Mouse (Mus musculus): ENCODE data around the gene 1700020L24Rik. TPM values are rescaled to one million over a fixed set of nuclear protein-coding genes. Genes with fewer than 3 reads are reported as not detected.

Gene 1700020L24Rik
- polyA plus RNA-seq, 1 experiment from 2014 or later = not detected

DNA sequence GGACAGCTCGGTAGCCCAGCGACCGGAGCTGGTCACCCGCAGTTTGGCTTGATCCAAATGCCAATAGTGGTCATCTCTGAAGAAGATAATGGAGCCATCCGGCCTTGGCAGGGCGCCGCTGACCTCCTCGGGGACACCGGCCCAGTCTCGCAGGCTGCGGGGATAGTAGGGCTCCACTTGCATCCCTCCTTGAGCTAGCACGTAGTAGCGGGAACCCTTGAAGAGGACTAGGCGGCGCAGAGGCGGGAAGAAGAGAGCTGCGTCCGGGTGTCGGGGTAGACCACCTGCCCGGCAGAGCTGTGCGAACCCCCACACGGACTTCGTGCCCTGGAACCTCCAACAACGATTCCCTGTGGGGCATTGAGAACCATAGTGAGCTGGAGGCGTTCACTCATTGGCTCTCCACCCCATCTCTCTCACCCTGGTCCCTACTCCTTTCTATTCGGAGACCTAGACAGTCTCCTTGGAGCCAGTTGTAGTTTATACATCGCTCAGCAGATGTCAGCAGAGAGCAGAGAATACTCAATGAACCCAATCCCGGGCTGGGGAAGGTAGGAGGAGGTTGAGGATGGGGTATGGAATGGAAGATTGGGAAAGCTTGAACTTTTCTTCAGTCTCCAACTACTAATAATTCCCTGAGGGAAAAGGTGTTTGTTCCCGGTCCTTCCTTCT is 5.3 kb downstream of the 1700020L24Rik start:
- ATAC-seq = peak; percentile 60
- Histone ChIP-seq H3K36me3 (ENCODE audit: poor library complexity, severe bottlenecking) (no peaks in the 10 kb centered on the region), H3K27ac (no peak overlapping the region), H3K4me1 (peaks cover 10% of the 10 kb centered on the region; the same call in 1 of the 2 replicates), H3K27me3 (peaks cover 64% of the 10 kb centered on the region), H3K9ac (peak overlapping the region; percentile 28; the same call in 1 of the 2 replicates), H3K4me3 (peak overlapping the region; percentile 19; the same call in 1 of the 2 replicates), H3K4me2 (peak overlapping the region; percentile 54), H3K9me3 (replicated peaks) (no peaks in the 10 kb centered on the region)
- WGBS = 12% methylated on average over 29 of the region's 29 CpGs

DNA sequence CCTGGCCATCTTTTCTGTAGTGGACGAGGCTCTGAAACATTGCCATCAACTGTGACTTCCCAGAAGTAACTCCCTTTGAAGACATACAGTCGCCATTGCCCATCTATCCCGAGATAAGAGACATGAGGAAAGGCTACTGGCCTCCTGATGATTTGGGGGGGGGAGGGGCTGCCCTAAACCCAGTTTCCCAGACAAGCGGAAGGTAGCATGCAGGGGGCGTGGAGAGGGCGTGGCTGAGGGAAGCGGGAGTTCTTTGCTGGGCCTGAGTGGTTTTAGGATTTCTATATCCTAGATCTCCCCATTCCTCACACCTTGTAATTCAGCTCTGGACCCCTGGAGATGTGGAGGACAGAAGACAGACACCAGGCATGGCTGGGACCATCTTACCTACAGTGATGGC is 6.3 kb downstream of the 1700020L24Rik start:
- Histone ChIP-seq H3K27ac (no peak overlapping the region; the same call in 1 of the 2 replicates), H3K4me1 (peaks cover 19% of the 10 kb centered on the region), H3K4me2 (no peak overlapping the region), H3K9me3 (replicated peaks) (no peaks in the 10 kb centered on the region), H3K9ac (no peak overlapping the region), H3K36me3 (ENCODE audit: poor library complexity, severe bottlenecking) (no peaks in the 10 kb centered on the region), H3K27me3 (peaks cover 64% of the 10 kb centered on the region), H3K4me3 (no peak overlapping the region)
- ATAC-seq = no peak
- WGBS = 16% methylated on average over 7 of the region's 7 CpGs

DNA sequence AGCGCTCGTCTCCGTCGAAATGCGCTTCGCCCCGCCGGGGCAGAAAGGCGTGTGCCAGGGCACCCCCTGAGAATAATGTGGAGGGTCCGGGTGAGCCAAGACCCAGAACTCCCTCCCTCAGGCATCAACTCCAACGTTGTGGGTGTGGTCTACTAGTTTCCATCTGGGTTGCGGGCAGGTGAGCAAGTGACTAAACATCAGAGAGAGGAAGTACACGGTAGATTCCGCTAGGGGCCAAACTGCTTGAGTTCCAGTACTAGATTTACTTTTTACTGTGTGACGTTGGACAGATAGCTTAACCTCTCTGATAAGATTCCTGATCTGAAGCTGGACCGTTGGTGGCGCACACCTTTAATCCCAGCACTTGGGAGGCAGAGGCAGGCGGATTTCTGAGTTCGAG is 7.5 kb downstream of the 1700020L24Rik start:
- 0 out of 2 replicates have a peak overlapping the region, but pooled peaks have one; percentile 9 for H3K4me3 ChIP-seq
- H3K4me2 ChIP-seq = peak overlapping the region; percentile 39
- H3K4me1 ChIP-seq = peaks cover 24% of the 10 kb centered on the region
- peak overlapping the region; percentile 30; the same call in 1 of the 2 replicates for H3K9ac ChIP-seq
- H3K36me3 ChIP-seq (ENCODE audit: poor library complexity, severe bottlenecking) = no peaks in the 10 kb centered on the region
- ATAC-seq = no peak
- no peaks in the 10 kb centered on the region for H3K9me3 ChIP-seq (replicated peaks)
- H3K27me3 ChIP-seq = peaks cover 64% of the 10 kb centered on the region
- H3K27ac ChIP-seq = no peak overlapping the region
- 26% methylated on average over 19 of the region's 19 CpGs for WGBS

DNA sequence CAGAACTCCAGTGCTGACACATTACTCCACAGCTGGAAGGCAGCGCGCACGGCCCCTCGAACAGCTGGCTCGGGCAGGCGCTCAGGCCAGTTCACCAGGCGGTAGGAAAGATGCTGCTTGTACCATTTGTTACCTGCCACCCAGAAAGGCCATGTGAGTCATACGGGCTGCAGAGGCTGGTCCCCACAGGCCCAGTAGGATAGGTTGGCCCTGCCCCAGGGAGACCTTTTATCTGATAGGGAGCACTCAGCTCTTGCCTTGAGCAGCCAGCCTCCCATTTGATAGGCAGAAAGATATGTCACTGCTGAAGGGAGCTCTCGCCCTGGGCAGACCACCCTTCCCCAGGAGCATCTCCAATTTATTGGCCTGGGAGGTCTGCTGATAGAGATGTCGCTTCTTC is 10.1 kb downstream of the 1700020L24Rik start:
- Histone ChIP-seq H3K4me1 (peaks cover 21% of the 10 kb centered on the region), H3K9me3 (replicated peaks) (no peaks in the 10 kb centered on the region), H3K9ac (no peak overlapping the region), H3K27me3 (peaks cover 46% of the 10 kb centered on the region), H3K36me3 (ENCODE audit: poor library complexity, severe bottlenecking) (no peaks in the 10 kb centered on the region), H3K27ac (no peak overlapping the region), H3K4me3 (no peak overlapping the region), H3K4me2 (no peak overlapping the region)
- WGBS = 80% methylated on average over 10 of the region's 10 CpGs
- ATAC-seq = no peak

DNA sequence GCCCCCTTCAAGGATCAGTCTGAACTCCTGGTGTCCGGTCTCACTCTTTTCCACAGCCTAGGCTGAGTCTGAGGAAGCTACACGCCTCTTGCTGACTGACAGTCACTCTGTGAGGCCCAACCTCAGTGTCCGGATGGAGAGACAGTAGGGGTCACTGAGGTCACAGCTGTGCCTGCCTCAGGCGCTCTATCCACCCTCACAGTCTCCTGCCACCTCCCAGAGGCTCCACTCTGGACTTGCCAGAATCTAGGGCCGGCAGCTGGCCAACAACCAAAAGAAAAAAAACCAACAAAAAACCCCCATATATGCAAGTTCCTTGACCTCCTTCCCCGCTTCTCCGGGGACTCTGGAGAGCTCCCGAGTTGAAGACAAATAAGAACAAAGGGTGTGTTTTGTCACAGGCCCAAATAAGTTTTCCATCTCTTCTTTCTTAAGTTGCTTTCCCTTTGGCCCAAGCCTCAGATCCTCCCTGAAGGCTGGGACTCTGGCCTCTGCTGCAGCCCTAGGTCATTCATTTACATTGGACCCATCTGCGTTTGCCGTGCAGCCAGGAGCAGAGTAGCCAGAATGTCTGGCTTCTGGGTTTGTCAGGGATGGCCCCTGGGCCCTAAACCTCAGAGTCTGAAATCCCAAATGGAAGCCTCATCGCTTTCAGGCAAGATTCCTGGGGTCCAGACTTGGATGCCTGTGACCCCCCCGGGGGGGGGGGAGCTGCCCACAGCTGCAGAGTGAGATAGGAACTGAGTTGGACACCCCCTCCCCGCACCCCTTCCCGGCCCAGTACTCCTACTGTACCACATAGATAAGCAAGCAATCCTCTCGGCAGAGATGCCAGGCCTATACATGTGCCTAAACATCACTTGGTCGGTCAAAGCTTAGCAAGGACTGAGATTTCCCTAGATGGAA is 10.8 kb downstream of the 1700020L24Rik start:
- H3K36me3 ChIP-seq (ENCODE audit: poor library complexity, severe bottlenecking) = no peaks in the 10 kb centered on the region

DNA sequence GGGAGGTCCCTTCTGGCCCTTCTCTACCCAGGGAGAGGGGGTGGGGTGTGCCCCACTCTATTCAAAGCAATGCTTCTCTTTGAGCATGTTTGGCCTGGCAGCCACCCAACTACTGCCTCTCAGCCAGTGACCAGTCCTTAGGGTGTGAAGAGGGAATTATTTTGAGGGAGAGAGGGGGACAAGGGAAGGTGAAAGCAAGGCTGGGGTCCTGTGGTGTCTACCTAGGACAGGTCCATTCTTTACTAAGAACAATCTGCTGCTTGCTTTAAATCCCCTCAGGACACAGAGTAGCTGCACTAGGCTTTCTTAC is 11.4 kb downstream of the 1700020L24Rik start:
- no peak overlapping the region for H3K4me2 ChIP-seq
- H3K9me3 ChIP-seq (replicated peaks) = no peaks in the 10 kb centered on the region
- H3K4me1 ChIP-seq = peaks cover 17% of the 10 kb centered on the region
- H3K27ac ChIP-seq = no peak overlapping the region
- H3K36me3 ChIP-seq (ENCODE audit: poor library complexity, severe bottlenecking) = no peaks in the 10 kb centered on the region
- ATAC-seq = 0 out of 2 replicates have a peak, but pooled peaks have one; percentile 24
- H3K27me3 ChIP-seq = peaks cover 34% of the 10 kb centered on the region
- no peak overlapping the region for H3K4me3 ChIP-seq
- H3K9ac ChIP-seq = no peak overlapping the region

More for the DNA sequence above, 10.8 kb downstream of the 1700020L24Rik start:
- peaks cover 17% of the 10 kb centered on the region for H3K4me1 ChIP-seq
- 63% methylated on average over 16 of the region's 16 CpGs for WGBS
- H3K9me3 ChIP-seq (replicated peaks) = no peaks in the 10 kb centered on the region
- peaks cover 40% of the 10 kb centered on the region for H3K27me3 ChIP-seq
- no peak overlapping the region for H3K4me3 ChIP-seq
- H3K9ac ChIP-seq = no peak overlapping the region
- H3K27ac ChIP-seq = no peak overlapping the region
- no peak for ATAC-seq
- no peak overlapping the region for H3K4me2 ChIP-seq

DNA sequence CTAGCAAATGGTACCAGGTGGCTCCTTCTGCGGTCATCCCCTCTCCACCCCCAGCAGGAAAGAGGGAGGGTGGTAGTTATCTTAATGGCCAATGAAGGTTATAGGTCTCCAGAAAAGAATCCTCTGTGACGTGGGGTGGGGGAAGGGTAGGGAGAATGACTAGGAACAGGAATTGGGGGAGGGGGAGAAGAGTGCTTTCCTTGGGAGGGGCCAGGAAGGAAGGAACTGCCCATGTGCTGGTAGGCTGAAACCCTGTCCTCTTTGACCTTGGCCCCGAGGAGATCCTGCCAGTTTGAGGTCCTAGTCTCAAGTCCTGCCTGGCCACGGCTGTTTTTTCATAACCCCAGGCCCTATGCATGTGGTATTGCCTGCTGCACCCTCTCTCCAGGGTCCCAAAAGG is 11.8 kb downstream of the 1700020L24Rik start:
- Histone ChIP-seq H3K27me3 (peaks cover 30% of the 10 kb centered on the region), H3K4me1 (peaks cover 17% of the 10 kb centered on the region), H3K27ac (no peak overlapping the region), H3K9ac (no peak overlapping the region), H3K4me3 (no peak overlapping the region), H3K4me2 (no peak overlapping the region), H3K36me3 (ENCODE audit: poor library complexity, severe bottlenecking) (no peaks in the 10 kb centered on the region), H3K9me3 (replicated peaks) (no peaks in the 10 kb centered on the region)
- no peak for ATAC-seq
- 64% methylated on average over 4 of the region's 4 CpGs for WGBS

DNA sequence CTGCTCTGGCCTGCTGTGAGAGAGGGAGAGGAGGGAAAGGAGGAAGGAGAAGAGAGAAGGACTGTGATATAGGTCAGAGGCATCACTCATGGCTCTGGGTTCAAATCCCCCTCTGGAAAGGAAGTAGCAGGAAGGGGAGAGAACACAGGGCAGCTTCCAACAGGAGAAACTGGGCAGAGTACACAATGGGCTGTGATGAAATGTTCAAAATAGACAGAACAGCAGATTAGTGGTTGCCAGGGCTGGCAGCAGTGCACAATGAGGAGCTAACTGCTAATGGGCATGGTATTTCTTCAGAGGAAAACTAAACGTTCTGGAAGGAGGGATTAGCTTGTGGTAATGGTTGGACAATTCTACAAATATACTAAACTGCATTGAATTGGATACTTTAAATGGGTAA is 13.1 kb downstream of the 1700020L24Rik start:
- no peak overlapping the region for H3K9ac ChIP-seq
- no peak overlapping the region for H3K4me3 ChIP-seq
- H3K36me3 ChIP-seq (ENCODE audit: poor library complexity, severe bottlenecking) = no peaks in the 10 kb centered on the region
- no peaks in the 10 kb centered on the region for H3K9me3 ChIP-seq (replicated peaks)
- 21% methylated on average over 1 of the region's 1 CpGs for WGBS
- H3K27me3 ChIP-seq = peaks cover 18% of the 10 kb centered on the region
- H3K27ac ChIP-seq = no peak overlapping the region
- no peak for ATAC-seq
- H3K4me2 ChIP-seq = no peak overlapping the region
- H3K4me1 ChIP-seq = peaks cover 17% of the 10 kb centered on the region

DNA sequence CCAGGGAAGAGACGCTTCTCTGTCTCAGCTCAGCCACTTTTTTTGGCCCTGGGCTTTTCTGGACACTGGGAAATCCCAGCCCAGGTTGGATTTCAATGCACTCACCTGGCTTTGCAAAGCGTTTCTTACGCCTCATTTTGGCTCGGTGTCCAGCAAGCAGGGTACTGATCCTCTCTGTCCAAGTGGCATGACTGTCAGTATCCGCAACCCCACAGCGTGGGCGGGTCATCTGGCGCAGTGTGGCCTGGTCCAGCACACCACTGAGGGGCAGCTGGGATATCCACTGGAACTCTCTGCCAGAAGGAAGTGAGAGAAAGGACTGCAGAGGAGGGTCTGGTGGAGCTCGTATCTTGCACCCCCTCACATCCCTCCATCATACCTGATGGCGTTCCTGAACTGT is 13.8 kb downstream of the 1700020L24Rik start:
- no peaks in the 10 kb centered on the region for H3K36me3 ChIP-seq (ENCODE audit: poor library complexity, severe bottlenecking)
- WGBS = 89% methylated on average over 10 of the region's 10 CpGs
- H3K9ac ChIP-seq = no peak overlapping the region
- peaks cover 17% of the 10 kb centered on the region for H3K4me1 ChIP-seq
- ATAC-seq = no peak
- H3K4me3 ChIP-seq = no peak overlapping the region
- no peaks in the 10 kb centered on the region for H3K9me3 ChIP-seq (replicated peaks)
- no peak overlapping the region for H3K27ac ChIP-seq
- H3K27me3 ChIP-seq = peaks cover 14% of the 10 kb centered on the region; the same call in 1 of the 2 replicates
- no peak overlapping the region for H3K4me2 ChIP-seq

DNA sequence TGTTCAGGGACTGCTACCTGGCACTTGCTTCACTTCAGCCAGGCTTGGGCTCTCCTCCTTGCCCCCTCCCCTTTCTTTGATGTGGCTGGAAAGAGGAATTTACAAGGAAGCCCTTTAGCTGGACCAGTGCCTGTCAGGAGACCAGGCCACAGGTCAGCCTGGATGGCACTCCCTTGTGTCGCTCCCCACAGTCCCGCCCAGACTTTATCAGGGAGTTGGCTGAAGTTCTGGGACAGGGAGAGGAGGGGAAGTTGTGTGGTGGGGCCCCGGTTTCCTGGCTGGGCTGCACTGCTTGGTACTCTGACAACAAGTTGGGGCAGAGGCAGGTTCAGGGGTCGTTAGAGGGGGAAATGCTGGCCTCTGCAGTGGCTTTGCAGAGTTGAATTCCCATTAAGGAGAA is 17.1 kb downstream of the 1700020L24Rik start:
- no peaks in the 10 kb centered on the region for H3K9me3 ChIP-seq (replicated peaks)
- no peak overlapping the region for H3K4me3 ChIP-seq
- no peaks in the 10 kb centered on the region for H3K36me3 ChIP-seq (ENCODE audit: poor library complexity, severe bottlenecking)
- no peak overlapping the region for H3K9ac ChIP-seq
- H3K27ac ChIP-seq = no peak overlapping the region
- H3K4me1 ChIP-seq = no peaks in the 10 kb centered on the region
- no peak for ATAC-seq
- H3K27me3 ChIP-seq = no peaks in the 10 kb centered on the region
- 41% methylated on average over 4 of the region's 4 CpGs for WGBS
- no peak overlapping the region for H3K4me2 ChIP-seq

DNA sequence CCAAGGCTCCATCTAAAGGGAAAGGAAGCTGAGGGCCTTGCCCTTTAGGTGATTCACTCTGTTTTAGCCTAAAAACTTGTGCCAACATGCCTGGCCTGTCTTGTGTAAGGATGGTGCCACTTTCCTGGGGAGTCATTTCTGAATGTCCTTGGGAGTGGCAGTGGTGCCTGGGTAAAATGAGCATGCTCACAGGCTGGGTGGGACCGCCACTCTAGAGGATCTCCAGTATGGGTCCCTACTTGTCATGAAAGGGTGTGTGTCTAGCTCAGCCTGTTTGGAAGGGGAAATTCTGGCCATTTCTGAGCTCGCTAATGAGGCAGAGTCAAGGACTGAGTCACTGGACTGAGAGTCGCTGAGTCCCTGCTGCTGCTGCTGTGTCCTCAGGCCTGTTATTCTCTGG is 18.1 kb downstream of the 1700020L24Rik start:
- no peak for ATAC-seq
- Histone ChIP-seq H3K9me3 (replicated peaks) (no peaks in the 10 kb centered on the region), H3K36me3 (ENCODE audit: poor library complexity, severe bottlenecking) (no peaks in the 10 kb centered on the region), H3K27me3 (peaks cover 6% of the 10 kb centered on the region), H3K9ac (no peak overlapping the region), H3K4me2 (no peak overlapping the region), H3K4me1 (no peaks in the 10 kb centered on the region), H3K4me3 (no peak overlapping the region), H3K27ac (no peak overlapping the region)
- WGBS = 74% methylated on average over 3 of the region's 3 CpGs

DNA sequence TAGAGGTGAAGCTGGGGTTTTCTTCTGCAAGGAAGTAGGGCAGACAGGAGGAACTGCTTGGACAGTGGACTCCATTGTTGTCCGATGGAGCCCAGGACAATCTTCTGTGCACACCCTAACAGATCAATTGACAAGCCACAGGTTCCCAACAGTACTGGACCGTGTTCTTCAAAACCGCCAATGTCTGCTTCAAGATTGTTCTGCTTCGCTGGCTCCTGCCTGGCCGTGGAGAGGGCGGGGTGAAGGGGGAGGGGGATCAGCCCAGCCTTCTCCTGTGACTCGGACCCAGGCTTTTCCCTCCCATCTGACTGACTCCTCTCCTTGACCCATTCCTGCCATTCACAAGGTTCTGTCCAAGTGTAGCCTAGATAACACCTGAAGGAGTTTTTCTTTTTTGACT is 19.8 kb downstream of the 1700020L24Rik start:
- H3K9me3 ChIP-seq (replicated peaks) = no peaks in the 10 kb centered on the region
- H3K9ac ChIP-seq = no peak overlapping the region
- H3K27me3 ChIP-seq = peaks cover 16% of the 10 kb centered on the region
- no peaks in the 10 kb centered on the region for H3K36me3 ChIP-seq (ENCODE audit: poor library complexity, severe bottlenecking)
- H3K4me1 ChIP-seq = peaks cover under 1% of the 10 kb centered on the region; the same call in 1 of the 2 replicates
- H3K4me3 ChIP-seq = no peak overlapping the region
- no peak for ATAC-seq
- no peak overlapping the region for H3K27ac ChIP-seq
- WGBS = 29% methylated on average over 7 of the region's 7 CpGs
- H3K4me2 ChIP-seq = no peak overlapping the region
